Mouse (Mus musculus) liver, embryonic 14.5 days (tissue): ENCODE data around the gene Gm4131.

ENCODE experiments used
- CTCF ChIP-seq: IDR thresholded peaks from 2 replicates; pipeline ENCODE4 v1.5.1; 2016; ENCODE audit warnings: antibody characterized with exemption, low read depth, control low read depth
- EP300 ChIP-seq: IDR thresholded peaks from 2 replicates; pipeline ENCODE4 v1.6.1; 2016; ENCODE audit warnings: antibody characterized with exemption, low read depth

- no peak for TF ChIP-seq EP300
- peak; percentile 26; the same call in 1 of the 2 replicates for TF ChIP-seq CTCF
These were observed 92.2 kb downstream of the Gm4131 start for GRCm38 (mm10) chr14:62474481-62474880.
